Mouse (Mus musculus) right cerebral cortex, postnatal 10 days (tissue): ENCODE results near the gene Fam227a.

ENCODE experiments used
- DNase-seq, 2 experiments: peaks; one replicate each; pipeline ENCODE4 v3.0.0; 2021; ENCODE audit warnings: low spot score in 2 of 2

Fam227a gene

GRCm38 (mm10) chr15:79658531-79659375 lies at the start of gene Fam227a, which contains the start of gene Cby1:
Gene Fam227a (minus strand): TSS chr15:79658956.
Gene Cby1 (plus strand): TSS chr15:79659199.
- DNase-seq: peak; percentile 96 to 97

- DNase-seq: peak in 1 of 2 experiments; percentile 51
These were observed 49.6 kb upstream of the Fam227a start for GRCm38 (mm10) chr15:79708229-79708822.

- DNase-seq: no peak
These were observed 48.0 kb upstream of the Fam227a start for GRCm38 (mm10) chr15:79706603-79707214.

- DNase-seq: no peak
These were observed 38.9 kb upstream of the Fam227a start for GRCm38 (mm10) chr15:79697558-79698187.

DNA sequence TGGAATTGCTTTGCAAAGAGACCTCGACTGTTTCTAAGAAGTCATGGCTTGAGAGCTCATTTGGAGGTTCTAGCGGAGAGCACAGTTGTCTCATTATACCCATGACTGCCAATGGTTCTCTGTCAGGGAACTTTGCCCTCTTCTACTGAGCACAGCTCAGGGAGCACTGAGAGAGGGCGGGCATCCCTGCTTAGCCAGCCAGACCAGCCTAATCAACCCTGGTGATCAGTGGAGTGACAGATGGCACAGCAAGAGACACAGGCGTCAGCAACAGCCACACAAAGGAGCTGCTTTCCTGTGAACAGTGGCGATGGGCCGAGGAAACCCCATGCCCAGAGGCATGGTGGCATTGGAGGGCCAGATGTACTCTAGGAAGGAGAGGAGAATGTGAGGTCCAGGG lies 38.3 kb upstream of the Fam227a start:
- DNase-seq: no peak

DNA sequence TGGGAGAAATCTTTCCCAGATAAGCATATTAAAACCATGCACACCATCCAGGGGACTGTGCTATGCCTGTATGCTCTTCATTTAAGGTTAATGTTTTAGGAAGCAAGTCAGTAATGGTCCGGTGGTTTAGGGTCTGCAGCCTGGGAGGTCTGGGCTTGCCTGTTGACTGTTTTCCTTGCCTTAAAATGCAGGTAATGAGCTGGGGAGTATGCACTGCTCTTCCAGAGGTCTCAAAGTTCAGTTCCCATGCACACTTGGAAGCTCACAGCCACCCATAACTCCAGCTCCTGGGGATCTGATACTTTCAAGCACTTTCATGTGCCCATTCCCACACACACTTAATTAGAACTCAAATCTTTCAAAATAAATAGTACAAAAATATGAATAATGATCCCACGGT lies 37.8 kb upstream of the Fam227a start:
- no peak for DNase-seq

- DNase-seq: no peak
These were observed 36.8 kb upstream of the Fam227a start for GRCm38 (mm10) chr15:79695516-79695915.

DNA sequence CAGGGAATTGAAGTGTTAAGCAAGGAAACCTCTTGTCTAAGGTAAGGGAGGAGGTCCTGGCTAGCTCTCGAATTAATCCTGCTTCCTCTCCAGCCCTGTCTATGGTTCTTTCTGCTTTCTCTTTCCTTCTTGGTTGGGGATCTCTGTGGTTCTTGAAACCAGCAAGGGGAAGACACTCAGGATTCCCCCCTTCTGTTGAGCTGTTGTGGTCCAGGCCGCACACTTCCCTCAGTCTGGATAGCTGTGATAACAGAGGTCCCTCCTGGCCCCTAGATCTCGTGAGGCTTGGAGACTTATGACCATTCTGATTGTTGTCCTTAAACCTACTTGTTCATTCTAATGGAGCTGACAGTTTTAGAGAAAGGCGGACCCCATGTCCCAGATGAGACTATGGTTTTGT lies 35.8 kb upstream of the Fam227a start:
- no peak for DNase-seq

GRCm38 (mm10) chr15:79693740-79694139 lies 35.0 kb upstream of the Fam227a start:
- no peak for DNase-seq

DNA sequence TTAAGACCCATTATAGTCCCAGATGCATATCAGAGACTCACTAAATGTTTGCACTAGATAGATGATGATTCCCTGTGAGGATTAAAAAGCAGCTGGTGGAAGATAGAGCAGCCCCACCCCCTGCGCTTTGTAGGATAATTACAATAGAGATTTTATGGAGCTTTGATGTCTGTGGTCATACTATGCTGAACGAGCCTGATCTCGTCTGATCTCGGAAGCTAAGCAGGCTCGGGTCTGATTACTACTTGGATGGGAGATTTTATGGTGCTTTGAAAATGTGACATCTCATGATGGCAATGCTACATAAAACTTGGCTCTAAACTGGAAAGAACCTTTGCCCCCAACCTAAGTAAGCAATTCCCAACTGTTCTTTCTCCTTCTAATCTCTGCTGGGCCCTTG lies 33.6 kb upstream of the Fam227a start:
- DNase-seq: no peak

DNA sequence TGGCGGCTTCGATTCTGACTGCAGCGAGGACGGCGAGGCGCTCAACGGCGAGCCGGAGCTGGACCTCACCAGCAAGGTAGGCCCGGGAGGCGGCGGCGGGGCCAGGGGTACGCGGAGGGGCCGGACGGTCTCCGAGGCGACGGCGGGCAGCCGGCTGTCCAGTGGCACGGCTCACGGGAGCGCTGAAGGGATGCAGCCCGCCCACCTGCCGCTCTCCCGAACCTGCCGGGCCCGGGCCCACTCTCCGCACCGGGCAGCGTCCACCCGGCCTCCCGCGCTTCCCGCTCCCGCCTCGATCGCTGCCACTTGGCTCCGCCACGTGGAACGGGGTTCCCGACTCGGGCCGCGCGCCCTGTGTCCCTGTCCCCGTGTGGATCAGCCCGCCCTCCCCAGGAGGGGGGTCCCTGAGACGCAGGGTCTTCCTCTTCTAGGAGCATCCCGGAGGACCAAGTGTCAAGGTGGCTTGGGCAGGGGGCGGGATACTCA lies 32.3 kb upstream of the Fam227a start:
- peak; percentile 55 to 67 for DNase-seq

DNA sequence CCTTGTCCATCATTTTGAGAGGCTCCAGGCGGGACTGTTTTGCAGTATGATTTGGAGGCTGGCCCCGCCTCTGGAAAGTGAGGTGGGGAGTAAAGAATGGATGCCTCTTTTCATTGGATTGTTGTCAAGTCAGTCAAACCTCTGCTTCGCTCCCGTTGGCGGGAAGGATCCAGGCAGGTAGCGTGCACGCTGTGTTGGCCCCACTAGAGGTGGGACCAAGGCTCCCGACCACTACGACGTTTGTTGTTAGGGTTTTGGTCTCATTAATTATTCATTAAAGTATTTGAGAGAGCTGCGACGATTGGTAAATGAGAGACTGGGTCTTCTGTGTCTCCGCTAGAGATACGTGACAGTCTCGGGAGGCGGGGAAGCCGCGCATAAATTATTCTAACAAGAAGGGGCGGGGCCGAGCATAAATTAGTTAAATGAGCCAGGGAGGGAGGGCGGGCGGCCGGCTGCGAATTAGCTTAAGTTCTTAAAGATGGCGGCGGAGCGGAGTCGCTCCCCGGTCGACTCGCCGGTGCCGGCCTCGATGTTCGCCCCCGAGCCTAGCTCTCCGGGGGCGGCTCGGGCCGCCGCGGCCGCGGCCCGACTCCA lies 31.8 kb upstream of the Fam227a start, which contains the start of gene Gtpbp1:
TSS of gene Gtpbp1 (plus strand) at position 420 of the 597 bp plus-strand sequence.
- peak; percentile 99 for DNase-seq

DNA sequence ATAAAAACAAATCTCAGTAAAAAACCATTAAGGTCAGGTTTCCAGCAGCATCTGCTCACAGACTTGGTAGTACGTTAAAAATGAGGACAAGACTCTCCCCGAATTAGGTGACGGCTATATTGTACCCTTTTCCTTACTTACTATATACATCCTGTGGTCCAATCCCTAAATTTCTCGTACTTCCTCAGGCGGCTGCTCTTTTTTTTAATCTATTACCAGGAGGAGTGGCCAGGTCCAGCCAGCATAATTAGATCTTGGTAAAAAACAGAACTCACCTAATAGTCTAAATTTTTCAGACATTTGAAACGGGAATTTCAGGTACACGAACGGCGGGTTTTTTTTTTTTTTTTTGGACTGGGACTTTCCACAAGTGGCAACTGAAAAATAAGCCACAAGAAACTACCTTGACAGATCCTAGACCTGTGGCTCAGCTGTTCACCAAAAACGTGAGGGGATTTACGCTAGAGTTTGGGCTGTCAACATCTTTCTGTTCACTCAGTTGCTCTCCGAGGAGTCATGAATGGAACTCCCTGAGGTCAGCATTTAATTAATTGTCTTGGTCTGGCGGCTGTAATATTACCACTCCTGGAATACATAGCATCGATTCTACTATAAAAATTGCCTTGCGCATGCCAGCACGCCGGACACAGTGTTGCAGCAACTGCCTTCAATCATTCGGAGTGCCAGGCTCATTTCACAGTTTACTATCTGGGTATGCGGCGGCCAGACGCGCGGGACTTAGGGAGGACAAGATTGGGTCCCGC lies 31.1 kb upstream of the Fam227a start:
- no peak for DNase-seq

GRCm38 (mm10) chr15:79688268-79688956 lies 29.7 kb upstream of the Fam227a start:
- no peak for DNase-seq

GRCm38 (mm10) chr15:79687646-79688267 lies 29.0 kb upstream of the Fam227a start, which contains the start of gene Josd1:
Gene Josd1 (minus strand): TSS chr15:79687919.
- peak; percentile 95 to 96 for DNase-seq

GRCm38 (mm10) chr15:79687175-79687574 lies 28.4 kb upstream of the Fam227a start:
- peak; percentile 60 to 66 for DNase-seq

GRCm38 (mm10) chr15:79686046-79686869 lies 27.5 kb upstream of the Fam227a start:
- no peak for DNase-seq

GRCm38 (mm10) chr15:79685141-79685641 lies 26.4 kb upstream of the Fam227a start:
- DNase-seq: no peak
